Mouse (Mus musculus) heart, postnatal 0 days (tissue): ENCODE measurements at regions not wholly inside any gene's neighbourhood (a gene's known extent, or its start where the extent isn't known, plus 50 kb on each side); places are given as distances from the start of the nearest gene placed in this dataset.

Experiments
- CTCF ChIP-seq: IDR thresholded peaks from 2 replicates; pipeline ENCODE4 v1.5.1; 2016; ENCODE audit warnings: antibody characterized with exemption, control low read depth, low read depth
- EP300 ChIP-seq: IDR thresholded peaks from 2 replicates; pipeline ENCODE4 v1.6.1; 2016; ENCODE audit warnings: antibody characterized with exemption, low read depth

DNA sequence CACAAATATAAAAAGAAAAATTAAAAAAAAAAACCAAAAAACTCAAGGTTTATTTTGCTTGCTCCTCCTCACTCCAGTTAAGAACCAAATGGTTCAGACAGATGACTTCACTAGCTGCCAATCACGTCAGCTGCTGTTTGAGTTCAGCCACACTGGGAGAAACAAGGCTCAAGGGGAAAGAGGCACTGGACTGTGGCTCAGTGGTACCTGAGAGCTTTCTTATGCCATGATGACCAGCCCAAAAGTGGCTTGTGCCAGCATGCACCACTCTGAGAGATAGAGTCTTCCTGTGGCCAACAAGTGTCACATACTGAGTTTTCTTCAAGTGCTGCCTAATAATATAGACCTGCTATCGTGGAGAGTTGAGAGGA, 198.0 kb upstream of the Tprg start:
- no peak for TF ChIP-seq EP300
- no peak for TF ChIP-seq CTCF
